Mouse (Mus musculus) lung, embryonic 15.5 days (tissue): ENCODE measurements around the gene Uprt. TPM values are rescaled to one million over a fixed set of nuclear protein-coding genes. Genes with fewer than 3 reads are reported as not detected.
A peak's percentile ranks its signal among the peaks of the same experiment; 100 is the strongest.

Experiments used
- ATAC-seq: fragments of 200-750 bp; cut with Nextera tagmentation; 2 replicates; pipeline ENCODE4 v1.8.0; 2017; ENCODE audit warnings: moderate number of reproducible peaks, borderline replicate concordance; ENCODE audit not compliant: low FRiP score, low TSS enrichment; ENCODE audit errors: extremely low read depth
- H3K27ac ChIP-seq: fragments of 300-500 bp; sonication (generic); 2 replicates; pipeline ENCODE4 v1.5.1; 2015; ENCODE audit warnings: moderate library complexity, mild to moderate bottlenecking, inconsistent platforms
- H3K27me3 ChIP-seq: fragments of 300-500 bp; sonication (generic); 2 replicates; pipeline ENCODE4 v1.6.1; 2015; ENCODE audit warnings: inconsistent platforms
- H3K36me3 ChIP-seq: fragments of 300-500 bp; sonication (generic); 2 replicates; pipeline ENCODE4 v1.6.1; 2015; ENCODE audit warnings: inconsistent platforms
- H3K4me1 ChIP-seq: fragments of 300-500 bp; sonication (generic); 2 replicates; pipeline ENCODE4 v1.6.1; 2015; ENCODE audit warnings: inconsistent platforms
- H3K4me2 ChIP-seq: fragments of 300-500 bp; sonication (generic); 2 replicates; pipeline ENCODE4 v1.6.1; 2015; ENCODE audit warnings: inconsistent platforms, mild to moderate bottlenecking, moderate library complexity
- H3K4me3 ChIP-seq: fragments of 300-500 bp; sonication (generic); 2 replicates; pipeline ENCODE4 v1.5.1; 2015; ENCODE audit warnings: mild to moderate bottlenecking, inconsistent platforms
- H3K9ac ChIP-seq: fragments of 300-500 bp; sonication (generic); 2 replicates; pipeline ENCODE4 v1.6.1; 2015; ENCODE audit warnings: inconsistent platforms
- H3K9me3 ChIP-seq: fragments of 300-500 bp; sonication (generic); 2 replicates; pipeline ENCODE4 v1.6.1; 2016; ENCODE audit warnings: inconsistent platforms
- whole genome bisulfite sequencing: fragments of 180-500 bp; shearing (Covaris S2); methylation state at CpG from one replicate; pipeline ENCODE4 v1.1.7; 2015; 5-methylcytosine and 5-hydroxymethylcytosine counted together
- polyA plus RNA-seq: library from polyadenylated mRNA; unstranded; fragments of >200 nt; fragmentation: Nextera tagmentation; extraction: Ambion mirVana; gene quantifications from 2 replicates; pipeline ENCODE4 v1.2.1, GENCODE M21; 2015

Uprt gene
- polyA plus RNA-seq = 1.9 and 2.6 TPM in 2 replicates

- ATAC-seq = peak; percentile 95
- WGBS = 20% methylated on average over 29 of the region's 34 CpGs
- H3K4me2 ChIP-seq = peak within 1 kb of the TSS; percentile 58
- H3K9me3 ChIP-seq = no peaks in the 10 kb centered on the region
- peak within 1 kb of the TSS; percentile 62 for H3K27ac ChIP-seq
- H3K9ac ChIP-seq = peak within 1 kb of the TSS; percentile 50
- no peaks in the 10 kb centered on the region for H3K36me3 ChIP-seq
- no peaks in the 10 kb centered on the region for H3K27me3 ChIP-seq
- H3K4me1 ChIP-seq = no peaks in the 10 kb centered on the region
- peak within 1 kb of the TSS; percentile 57 for H3K4me3 ChIP-seq
Measured at GRCm38 (mm10) chrX:104482572-104483443, at the start of gene Uprt. Gene Uprt (plus strand): TSS chrX:104482818.

DNA sequence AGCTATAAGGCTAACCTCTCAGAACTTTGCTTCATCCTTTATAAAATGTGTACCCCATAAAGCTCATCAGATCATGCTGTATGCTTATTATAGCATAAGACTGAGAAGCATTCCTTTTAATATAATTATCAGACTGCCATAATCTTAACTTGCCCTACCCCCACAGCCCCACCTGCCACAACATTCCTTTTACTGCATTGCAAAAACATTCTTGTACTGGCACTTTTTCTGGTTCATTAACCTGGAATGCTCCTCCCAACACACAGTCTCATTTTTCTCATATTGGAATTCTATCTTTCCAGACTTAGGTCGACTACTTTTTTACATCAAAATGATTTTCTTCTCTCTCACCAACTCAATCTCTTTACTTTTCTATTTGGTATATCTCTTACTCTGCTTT is 49.2 kb upstream of the Uprt start:
- Histone ChIP-seq H3K4me3 (no peak overlapping the region), H3K9me3 (no peaks in the 10 kb centered on the region), H3K9ac (no peak overlapping the region), H3K27me3 (peaks cover 13% of the 10 kb centered on the region; the same call in 1 of the 2 replicates), H3K4me1 (no peaks in the 10 kb centered on the region), H3K36me3 (no peaks in the 10 kb centered on the region), H3K4me2 (no peak overlapping the region), H3K27ac (no peak overlapping the region)
- no peak for ATAC-seq
- 28% methylated on average over 1 of the region's 1 CpGs for WGBS

GRCm38 (mm10) chrX:104452433-104452832 is 30.2 kb upstream of the Uprt start:
- H3K27me3 ChIP-seq = no peaks in the 10 kb centered on the region; the same call in 1 of the 2 replicates
- H3K4me1 ChIP-seq = no peaks in the 10 kb centered on the region
- no peak overlapping the region for H3K4me2 ChIP-seq
- H3K4me3 ChIP-seq = no peak overlapping the region
- WGBS = 89% methylated on average over 1 of the region's 1 CpGs
- H3K9ac ChIP-seq = no peak overlapping the region
- no peak overlapping the region for H3K27ac ChIP-seq
- no peak for ATAC-seq
- no peaks in the 10 kb centered on the region for H3K36me3 ChIP-seq
- no peaks in the 10 kb centered on the region for H3K9me3 ChIP-seq

- no peak overlapping the region for H3K4me2 ChIP-seq
- H3K36me3 ChIP-seq = no peaks in the 10 kb centered on the region
- no peak for ATAC-seq
- no peak overlapping the region for H3K9ac ChIP-seq
- 44% methylated on average over 2 of the region's 2 CpGs for WGBS
- no peak overlapping the region for H3K4me3 ChIP-seq
- H3K27ac ChIP-seq = no peak overlapping the region
- H3K4me1 ChIP-seq = no peaks in the 10 kb centered on the region
- H3K27me3 ChIP-seq = no peaks in the 10 kb centered on the region
- H3K9me3 ChIP-seq = no peaks in the 10 kb centered on the region
Measured at GRCm38 (mm10) chrX:104461755-104462154, 20.9 kb upstream of the Uprt start.

- Histone ChIP-seq H3K4me3 (no peak overlapping the region), H3K27ac (no peak overlapping the region), H3K9me3 (no peaks in the 10 kb centered on the region), H3K4me2 (no peak overlapping the region), H3K4me1 (no peaks in the 10 kb centered on the region), H3K27me3 (no peaks in the 10 kb centered on the region), H3K9ac (no peak overlapping the region), H3K36me3 (no peaks in the 10 kb centered on the region)
- 43% methylated on average over 6 of the region's 6 CpGs for WGBS
- ATAC-seq = no peak
Measured at GRCm38 (mm10) chrX:104464376-104464775, 18.2 kb upstream of the Uprt start.

GRCm38 (mm10) chrX:104478041-104478440 is 4.6 kb upstream of the Uprt start:
- no peaks in the 10 kb centered on the region for H3K9me3 ChIP-seq
- no peak overlapping the region for H3K4me2 ChIP-seq
- H3K27me3 ChIP-seq = peaks cover 4% of the 10 kb centered on the region; the same call in 1 of the 2 replicates
- no peak overlapping the region for H3K4me3 ChIP-seq
- no peak for ATAC-seq
- H3K9ac ChIP-seq = no peak overlapping the region
- H3K4me1 ChIP-seq = no peaks in the 10 kb centered on the region
- peak overlapping the region; percentile 24; the same call in 1 of the 2 replicates for H3K27ac ChIP-seq
- H3K36me3 ChIP-seq = no peaks in the 10 kb centered on the region
- WGBS = 16% methylated on average over 2 of the region's 2 CpGs

- Histone ChIP-seq H3K4me3 (peak overlapping the region; percentile 57), H3K36me3 (no peaks in the 10 kb centered on the region), H3K9ac (peak overlapping the region; percentile 50), H3K27me3 (no peaks in the 10 kb centered on the region), H3K4me1 (no peaks in the 10 kb centered on the region), H3K4me2 (peak overlapping the region; percentile 58), H3K9me3 (no peaks in the 10 kb centered on the region), H3K27ac (peak overlapping the region; percentile 62)
- ATAC-seq = peak; percentile 55; the same call in 1 of the 2 replicates
- 23% methylated on average over 6 of the region's 6 CpGs for WGBS
Measured at GRCm38 (mm10) chrX:104483444-104483808, 808 bp downstream of the Uprt start.

- H3K27ac ChIP-seq = no peak overlapping the region
- H3K9ac ChIP-seq = no peak overlapping the region
- H3K36me3 ChIP-seq = no peaks in the 10 kb centered on the region
- no peak overlapping the region for H3K4me3 ChIP-seq
- H3K4me2 ChIP-seq = no peak overlapping the region
- no peak for ATAC-seq
- H3K9me3 ChIP-seq = no peaks in the 10 kb centered on the region
- H3K27me3 ChIP-seq = no peaks in the 10 kb centered on the region; the same call in 1 of the 2 replicates
- 77% methylated on average over 2 of the region's 2 CpGs for WGBS
- no peaks in the 10 kb centered on the region for H3K4me1 ChIP-seq
Measured at GRCm38 (mm10) chrX:104485596-104485995, 3.0 kb downstream of the Uprt start.

- Histone ChIP-seq H3K4me3 (no peak overlapping the region), H3K4me2 (no peak overlapping the region), H3K27me3 (no peaks in the 10 kb centered on the region; the same call in 1 of the 2 replicates), H3K9me3 (no peaks in the 10 kb centered on the region), H3K36me3 (no peaks in the 10 kb centered on the region), H3K4me1 (no peaks in the 10 kb centered on the region), H3K27ac (no peak overlapping the region), H3K9ac (no peak overlapping the region)
- no peak for ATAC-seq
- 61% methylated on average over 3 of the region's 3 CpGs for WGBS
Measured at GRCm38 (mm10) chrX:104488036-104488435, 5.4 kb downstream of the Uprt start.

DNA sequence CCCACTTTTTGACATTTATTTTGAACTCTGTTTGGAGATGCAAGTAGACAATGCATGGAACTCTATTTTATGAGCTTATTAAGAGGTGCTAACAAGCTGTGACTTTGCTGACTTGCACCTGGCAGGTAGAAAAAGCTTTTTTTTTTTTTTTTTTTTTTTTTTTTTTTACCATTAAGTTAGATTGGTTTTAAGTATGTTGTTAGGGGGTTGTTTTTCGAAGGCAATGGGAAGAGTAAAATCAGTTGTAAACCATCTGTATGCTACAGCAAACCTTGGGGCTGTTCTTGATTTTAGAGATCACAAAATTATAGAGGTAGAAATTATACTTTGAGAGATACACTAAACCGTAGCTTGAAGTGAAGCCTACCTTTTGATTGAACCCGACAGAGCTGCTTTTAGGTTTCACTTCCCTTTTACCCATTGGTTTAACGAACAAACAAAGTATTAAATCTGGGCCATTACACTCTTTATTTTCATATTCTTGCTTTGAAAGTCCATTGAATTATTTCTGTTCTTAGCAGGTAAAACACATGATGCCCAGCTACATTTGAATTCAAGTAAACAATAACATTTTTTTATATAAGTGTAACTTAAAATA is 6.4 kb downstream of the Uprt start:
- no peak overlapping the region for H3K4me2 ChIP-seq
- H3K36me3 ChIP-seq = no peaks in the 10 kb centered on the region
- 77% methylated on average over 4 of the region's 4 CpGs for WGBS
- H3K9me3 ChIP-seq = no peaks in the 10 kb centered on the region
- no peaks in the 10 kb centered on the region; the same call in 1 of the 2 replicates for H3K27me3 ChIP-seq
- no peaks in the 10 kb centered on the region for H3K4me1 ChIP-seq
- no peak overlapping the region for H3K9ac ChIP-seq
- ATAC-seq = no peak
- H3K4me3 ChIP-seq = no peak overlapping the region
- H3K27ac ChIP-seq = no peak overlapping the region

DNA sequence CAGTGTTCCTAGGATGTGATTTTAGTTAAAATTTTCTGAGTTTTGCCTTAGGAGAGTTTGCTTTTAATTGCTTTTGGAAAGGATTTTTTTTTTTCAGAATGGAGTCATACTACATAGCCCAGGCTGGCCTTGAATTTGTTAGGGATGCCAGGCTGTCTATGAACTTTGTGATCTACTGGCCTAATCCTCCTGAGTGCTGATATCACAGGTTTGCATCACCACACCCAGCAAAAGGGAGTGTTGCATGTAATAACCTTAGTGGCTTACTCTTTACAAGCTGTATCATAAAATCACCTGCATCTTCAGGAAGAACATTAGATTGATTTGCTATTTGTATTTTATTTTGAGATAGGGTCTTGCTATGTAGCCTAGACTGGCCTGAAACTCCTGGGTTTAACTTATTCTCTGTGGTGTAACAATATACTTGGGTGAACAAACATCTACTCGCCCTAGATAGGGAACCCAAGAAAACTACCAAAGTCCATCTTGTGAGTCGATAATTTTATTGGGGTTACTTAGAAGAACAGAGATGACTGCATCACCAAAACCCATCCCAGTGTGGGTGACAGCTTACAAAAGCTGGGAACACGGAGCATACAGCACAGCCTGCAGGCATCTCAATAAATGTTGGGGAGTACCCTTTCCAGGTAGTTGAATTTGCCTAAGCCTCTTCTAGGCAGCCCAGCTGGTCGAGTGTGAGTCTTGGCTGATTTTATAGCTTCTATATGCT is 7.2 kb downstream of the Uprt start:
- no peak overlapping the region for H3K4me2 ChIP-seq
- 36% methylated on average over 4 of the region's 4 CpGs for WGBS
- no peaks in the 10 kb centered on the region for H3K9me3 ChIP-seq
- no peaks in the 10 kb centered on the region for H3K36me3 ChIP-seq
- H3K27ac ChIP-seq = no peak overlapping the region
- no peak overlapping the region for H3K9ac ChIP-seq
- ATAC-seq = no peak
- H3K27me3 ChIP-seq = no peaks in the 10 kb centered on the region; the same call in 1 of the 2 replicates
- no peaks in the 10 kb centered on the region for H3K4me1 ChIP-seq
- H3K4me3 ChIP-seq = no peak overlapping the region
